Mouse (Mus musculus): ENCODE data around the gene Higd1c. TPM values are rescaled to one million over a fixed set of nuclear protein-coding genes. Genes with fewer than 3 reads are reported as not detected.

Higd1c gene
- total RNA-seq, 2 experiments from 2014 or later: not detected

DNA sequence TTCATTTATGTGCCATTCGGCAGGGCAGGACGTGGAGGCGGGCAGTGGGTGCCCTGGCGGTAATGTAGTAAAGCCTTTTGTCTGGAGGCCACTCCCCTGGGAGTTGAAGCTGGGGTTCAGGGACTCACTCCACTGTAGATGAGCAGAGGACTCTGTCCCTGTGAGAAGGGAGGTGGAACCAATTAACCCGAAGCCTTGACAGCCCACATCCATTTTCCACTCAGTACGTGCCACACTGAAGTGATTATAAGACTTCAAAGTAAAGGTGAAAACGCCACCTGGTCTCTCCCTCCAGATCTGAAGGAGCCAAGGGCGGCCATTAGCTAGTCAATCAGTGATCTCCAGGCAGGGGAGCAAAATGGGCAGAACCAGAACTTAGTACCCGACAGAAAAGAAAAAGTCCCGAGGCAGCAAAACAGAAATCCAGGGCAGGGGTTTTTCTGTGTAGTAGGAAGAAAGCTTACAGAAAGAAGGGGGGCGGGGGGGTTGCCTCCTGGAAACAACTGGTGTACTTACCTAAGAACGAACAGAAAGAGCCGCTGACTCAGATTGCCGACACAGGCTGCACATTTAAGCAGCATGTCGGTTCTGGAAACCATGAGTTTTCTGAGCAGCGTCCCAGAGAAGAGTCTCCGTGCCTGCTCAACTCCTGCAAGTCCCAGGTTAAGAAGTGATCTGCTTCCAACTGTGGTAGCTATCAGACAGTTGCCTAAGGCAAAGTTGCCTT lies 60.2 kb downstream of the Higd1c start, which contains the start of gene Slc11a2:
Gene Slc11a2 (minus strand): TSS at position 677 of the 727 bp plus-strand sequence.
- intact Hi-C loops (cut with DNase I): no loop called here
- DNase-seq (ENCODE audit: low spot score in 2 of 2): no peak

GRCm38 (mm10) chr15:100428296-100428905 lies 64.1 kb downstream of the Higd1c start:
- no peak for DNase-seq (ENCODE audit: low spot score in 2 of 2)
- intact Hi-C loops (cut with DNase I): no loop called here

DNA sequence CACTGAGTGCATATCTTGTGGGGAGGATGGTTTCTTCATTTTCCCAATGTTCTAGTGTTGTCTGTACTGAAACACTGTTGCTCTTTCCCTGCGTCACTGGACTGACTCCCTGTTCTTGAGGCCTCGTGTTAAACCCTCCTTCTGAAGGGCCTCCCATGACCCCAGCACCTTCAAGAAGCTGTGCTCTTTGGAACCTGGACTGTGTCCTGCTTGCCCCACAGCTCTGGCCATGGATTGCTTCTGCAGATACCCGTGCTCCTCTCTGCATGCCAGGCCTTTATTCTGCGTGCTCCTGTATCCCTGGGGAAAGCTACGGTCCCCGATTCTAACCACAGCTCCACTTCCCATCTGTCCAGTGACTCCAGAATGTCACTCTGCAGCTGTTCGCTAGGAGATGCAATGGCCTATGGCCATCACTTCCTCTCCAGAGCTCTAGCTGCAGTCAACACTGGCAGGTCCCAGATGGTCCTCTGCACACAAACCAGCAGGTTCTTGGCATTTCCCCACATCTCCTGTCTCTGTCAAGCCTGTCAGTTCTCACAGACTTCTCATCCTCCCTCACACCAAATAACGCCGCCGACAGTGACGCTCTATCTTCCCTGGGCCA lies 65.7 kb downstream of the Higd1c start:
- intact Hi-C loops (cut with DNase I): no loop called here
- DNase-seq (ENCODE audit: low spot score in 2 of 2): no peak

DNA sequence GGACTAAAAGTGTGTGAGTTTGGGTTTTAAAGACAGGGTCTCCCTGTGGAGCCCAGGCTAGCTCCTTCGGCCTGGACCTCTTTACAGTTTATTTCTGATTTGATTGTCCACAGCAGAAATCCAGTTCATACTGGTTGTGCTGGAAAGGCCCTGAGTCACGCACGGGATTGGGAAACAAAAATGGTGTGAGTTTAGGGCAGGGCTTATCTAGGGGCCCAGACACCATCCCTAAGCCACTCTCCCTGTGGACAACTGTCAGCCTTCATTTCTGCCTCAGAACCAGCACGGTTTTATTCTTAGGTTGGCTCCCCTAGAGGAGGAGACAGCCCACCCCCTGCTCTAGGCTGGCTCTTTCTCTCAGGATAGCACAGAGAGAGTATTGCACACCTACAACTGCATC lies 68.9 kb downstream of the Higd1c start:
- no peak for DNase-seq (ENCODE audit: low spot score in 2 of 2)
- intact Hi-C loops (cut with DNase I): no loop called here

Other genes starting within 250 kb of the Higd1c start
- 10 to 100 TPM; 19.2 to 21.4 TPM for gene Atf1, start 136.7 kb upstream of the Higd1c start, total RNA-seq (2021)
- gene Tmprss12, start 83.7 kb upstream of the Higd1c start, total RNA-seq (2021): not detected
- gene Mettl7a1, start 60.4 kb upstream of the Higd1c start, total RNA-seq (2021): 10 to 100 TPM; 27.0 to 31.6 TPM
- gene Mettl7a3, start 29.6 kb upstream of the Higd1c start, total RNA-seq (2021): under 1 TPM; 0.37 to 0.48 TPM
- gene Methig1, start 11.4 kb upstream of the Higd1c start, total RNA-seq (2021): not detected
- gene Mettl7a2, start 11.3 kb upstream of the Higd1c start, total RNA-seq (2021): under 1 TPM; 0.27 to 0.30 TPM
- not detected for gene Gm5475, start 57.6 kb downstream of the Higd1c start, total RNA-seq (2021)
- 10 to 100 TPM; 54.1 to 63.5 TPM for gene Slc11a2, start 60.5 kb downstream of the Higd1c start, total RNA-seq (2021)
- 10 to 100 TPM; 60.7 to 63.6 TPM for gene Letmd1, start 104.5 kb downstream of the Higd1c start, total RNA-seq (2021)
- 10 to 100 TPM; 36.2 to 36.8 TPM for gene Csrnp2, start 130.9 kb downstream of the Higd1c start, total RNA-seq (2021)
- gene Tfcp2, start 187.5 kb downstream of the Higd1c start, total RNA-seq (2021): 10 to 100 TPM; 28.9 to 30.3 TPM
- gene Pou6f1, start 235.4 kb downstream of the Higd1c start, total RNA-seq (2021): 100 to 1,000 TPM; 132 to 133 TPM

Measured in left cerebral cortex, postnatal 25 days (tissue).